Mouse (Mus musculus) heart, adult 2 months (tissue): Measurements from ENCODE around the gene Gm572. TPM values are rescaled to one million over a fixed set of nuclear protein-coding genes. Genes with fewer than 3 reads are reported as not detected.

Experiments used
- DNase-seq, 2 experiments: peaks; one replicate each; pipeline ENCODE4 v3.0.0; 2021
- H3K27ac ChIP-seq: fragments of 200-600 bp; 2 replicates; pipeline ENCODE4 v1.8.1; 2022
- H3K27me3 ChIP-seq: fragments of 200-500 bp; 2 replicates; pipeline ENCODE4 v1.6.1; 2012; ENCODE audit warnings: mild to moderate bottlenecking, low read length, inconsistent platforms, mixed read lengths; ENCODE audit not compliant: control insufficient read depth, insufficient read depth
- H3K36me3 ChIP-seq: fragments of 200-500 bp; 2 replicates; pipeline ENCODE4 v1.6.1; 2012; ENCODE audit warnings: low read length, inconsistent platforms; ENCODE audit not compliant: control insufficient read depth, insufficient read depth
- H3K4me1 ChIP-seq: fragments of 200-500 bp; 2 replicates; pipeline ENCODE4 v1.6.1; 2011; ENCODE audit warnings: low read length; ENCODE audit not compliant: control insufficient read depth, insufficient read depth
- H3K4me3 ChIP-seq: fragments of 200-600 bp; 2 replicates; pipeline ENCODE4 v1.8.1; 2022
- H3K79me2 ChIP-seq: fragments of 200-500 bp; replicated peaks from 2 replicates; pipeline ENCODE4 v1.6.1; 2012; ENCODE audit warnings: mild to moderate bottlenecking, inconsistent platforms, low read length, moderate library complexity, mixed read lengths; ENCODE audit not compliant: control insufficient read depth, insufficient read depth
- H3K9ac ChIP-seq: fragments of 200-500 bp; 2 replicates; pipeline ENCODE4 v1.6.1; 2012; ENCODE audit warnings: low read depth, mild to moderate bottlenecking, control low read depth, inconsistent platforms, low read length, mixed read lengths
- CTCF ChIP-seq: fragments of 200-600 bp; IDR thresholded peaks from 2 replicates; pipeline ENCODE4 v1.8.1; 2022; ENCODE audit warnings: antibody characterized with exemption, mild to moderate bottlenecking, moderate library complexity
- EP300 ChIP-seq: fragments of 200-500 bp; IDR thresholded peaks from 2 replicates; pipeline ENCODE4 v1.6.1; 2011; ENCODE audit warnings: low read depth, low read length, control low read depth; ENCODE audit not compliant: insufficient read depth
- POLR2A ChIP-seq: fragments of 200-500 bp; IDR thresholded peaks from 2 replicates; pipeline ENCODE4 v1.6.1; 2011; ENCODE audit warnings: mild to moderate bottlenecking, low read depth, low read length, control low read depth; ENCODE audit not compliant: insufficient read depth
- WGBS: fragments of 180-500 bp; shearing (Covaris S2); methylation state at CpG from one replicate; pipeline ENCODE4 v1.1.7; 2018; 5-methylcytosine and 5-hydroxymethylcytosine counted together
- intact Hi-C: fragments of 180-260 bp; cut with DNase I; formaldehyde crosslinking; loops from one replicate; pipeline ENCODE4 v1.15.1; 2025
- polyA plus RNA-seq: library from polyadenylated mRNA; depleted of rRNA; stranded (reverse); fragments of >200 nt; gene quantifications from 2 replicates; pipeline ENCODE4 v1.2.3, GENCODE M21; 2012
- total RNA-seq, 2 experiments: library from RNA; stranded (reverse); gene quantifications; 2 replicates each; pipeline ENCODE4 v1.2.3; 2021

Gene Gm572
- total and polyA plus RNA-seq, 3 experiments, result 1.9 to 5.0 (median 4.5) TPM

DNA sequence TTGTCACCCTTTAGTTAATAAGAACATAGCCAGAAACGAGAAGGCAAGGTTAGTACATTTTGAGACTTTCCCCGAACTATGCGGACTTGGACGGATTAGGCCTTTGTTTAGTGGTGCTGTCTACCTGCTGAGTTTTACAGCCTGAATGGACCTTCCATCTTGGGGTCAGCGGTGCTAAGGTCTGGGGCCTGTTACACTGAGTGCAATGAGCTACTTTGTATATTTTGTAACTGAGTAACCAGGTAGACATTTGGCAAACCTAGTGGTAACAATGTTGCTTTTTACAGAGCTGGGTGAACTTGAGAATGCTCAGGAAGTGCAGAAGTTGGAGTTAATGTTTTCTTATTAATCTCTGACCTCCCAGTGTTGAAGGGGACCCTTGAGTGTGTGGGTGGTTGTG lies 2.0 kb upstream of the Gm572 start:
- no peak overlapping the region for H3K9ac ChIP-seq
- no peaks in the 10 kb centered on the region for H3K27me3 ChIP-seq
- no peaks in the 10 kb centered on the region for H3K79me2 ChIP-seq
- 90% methylated on average over 5 of the region's 5 CpGs for WGBS
- no peak for DNase-seq
- no peaks in the 10 kb centered on the region; the same call in 1 of the 2 replicates for H3K4me1 ChIP-seq
- no peak overlapping the region for H3K4me3 ChIP-seq
- no peaks in the 10 kb centered on the region for H3K36me3 ChIP-seq
- TF ChIP-seq POLR2A (no peak), CTCF (no peak), EP300 (no peak)
- intact Hi-C loops, result no loop called here
- no peak overlapping the region for H3K27ac ChIP-seq

DNA sequence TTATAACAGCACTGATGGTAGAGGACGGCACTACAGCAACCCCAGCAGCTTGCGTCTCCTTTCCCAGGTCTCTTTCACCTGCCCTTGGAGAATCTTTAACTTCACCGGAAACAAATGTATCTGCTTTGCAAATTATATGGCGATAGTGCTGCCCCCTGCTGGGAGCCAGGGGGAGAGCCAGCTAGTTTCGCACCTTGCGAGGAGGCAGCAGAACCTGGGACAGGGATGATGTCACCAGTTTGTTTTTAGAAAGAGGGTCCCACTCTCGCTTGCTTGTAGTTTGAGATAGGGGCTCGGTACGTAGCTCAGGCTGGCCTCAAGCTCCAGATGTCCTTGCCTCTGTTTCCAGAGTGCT lies 1.0 kb downstream of the Gm572 start:
- Histone ChIP-seq H3K4me1 (no peaks in the 10 kb centered on the region; the same call in 1 of the 2 replicates), H3K9ac (0 out of 2 replicates have a peak overlapping the region, but pooled peaks have one; percentile 20), H3K79me2 (no peaks in the 10 kb centered on the region), H3K27me3 (no peaks in the 10 kb centered on the region), H3K36me3 (no peaks in the 10 kb centered on the region), H3K27ac (no peak overlapping the region), H3K4me3 (no peak overlapping the region)
- TF ChIP-seq CTCF (peak; percentile 97), POLR2A (no peak)
- WGBS, result 4% methylated on average over 9 of the region's 9 CpGs
- intact Hi-C loops, result no loop called here
- DNase-seq, result peak; percentile 55 to 71

DNA sequence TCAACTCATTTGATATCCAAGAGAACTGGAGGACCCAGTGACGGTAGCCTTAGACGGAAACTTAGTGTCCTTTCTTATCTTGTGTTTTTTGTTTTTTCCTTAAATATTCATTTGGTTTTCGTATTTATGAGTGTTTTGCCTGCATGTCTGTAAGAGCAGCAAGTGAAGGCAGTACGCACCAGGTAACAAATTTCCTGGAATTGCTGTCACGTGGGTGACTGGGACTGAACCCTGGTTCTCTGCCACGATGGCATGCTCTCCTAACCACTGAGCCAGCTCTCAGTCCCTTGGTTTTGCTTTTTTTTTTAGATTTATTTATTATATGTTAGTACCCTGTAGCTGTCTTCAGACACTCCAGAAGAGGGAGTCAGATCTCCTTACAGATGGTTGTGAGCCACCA lies 1.8 kb downstream of the Gm572 start:
- 73% methylated on average over 6 of the region's 6 CpGs for WGBS
- intact Hi-C loops, result no loop called here
- TF ChIP-seq EP300 (no peak), POLR2A (no peak), CTCF (no peak)
- Histone ChIP-seq H3K36me3 (no peaks in the 10 kb centered on the region), H3K4me3 (no peak overlapping the region), H3K27me3 (no peaks in the 10 kb centered on the region), H3K4me1 (no peaks in the 10 kb centered on the region; the same call in 1 of the 2 replicates), H3K79me2 (no peaks in the 10 kb centered on the region), H3K9ac (no peak overlapping the region), H3K27ac (no peak overlapping the region)
- DNase-seq, result no peak

DNA sequence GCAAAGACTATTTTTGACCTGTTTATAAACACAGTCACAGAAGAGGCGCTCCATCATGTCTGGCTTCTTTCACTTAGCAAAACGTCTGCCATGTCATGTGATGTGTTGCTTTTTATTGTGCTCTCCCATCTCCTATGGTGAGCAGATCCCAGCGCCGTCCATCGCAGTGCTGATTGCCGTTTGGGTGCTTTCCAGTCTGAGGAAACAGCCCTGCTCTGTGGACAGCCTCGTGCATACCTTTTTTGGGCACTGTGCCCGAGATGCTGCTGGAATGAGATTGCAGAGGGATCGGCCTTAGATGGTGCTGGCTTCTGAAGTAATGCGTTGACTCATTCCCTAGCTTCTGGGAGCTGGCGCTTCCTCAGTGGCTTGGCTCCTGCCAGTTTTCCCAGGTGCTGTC lies 3.5 kb downstream of the Gm572 start:
- TF ChIP-seq EP300 (0 out of 2 replicates have a peak, but pooled peaks have one; percentile 27), POLR2A (no peak), CTCF (no peak)
- Histone ChIP-seq H3K27me3 (no peaks in the 10 kb centered on the region), H3K4me3 (no peak overlapping the region), H3K4me1 (no peaks in the 10 kb centered on the region; the same call in 1 of the 2 replicates), H3K27ac (no peak overlapping the region), H3K79me2 (no peaks in the 10 kb centered on the region), H3K9ac (no peak overlapping the region), H3K36me3 (no peaks in the 10 kb centered on the region)
- intact Hi-C loops, result no loop called here
- DNase-seq, result peak in 1 of 2 experiments; percentile 45
- WGBS, result 16% methylated on average over 11 of the region's 11 CpGs

DNA sequence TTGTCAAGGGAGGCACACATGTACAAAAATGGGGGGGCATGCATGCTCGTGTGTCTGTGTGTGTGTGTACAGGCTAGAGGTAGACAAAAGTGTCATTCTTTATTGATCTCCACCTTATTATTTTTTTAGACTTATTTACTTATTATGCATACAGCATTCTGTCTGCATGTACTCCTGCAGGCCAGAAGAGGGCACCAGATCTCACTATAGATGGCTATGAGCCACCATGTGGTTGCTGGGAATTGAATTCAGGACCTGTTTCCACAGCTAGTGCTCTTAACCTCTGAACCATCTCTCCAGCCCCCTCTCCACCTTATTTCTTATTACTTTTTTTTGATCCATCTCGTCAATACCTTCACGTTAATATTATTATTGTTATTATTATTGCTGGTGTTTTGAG lies 6.2 kb downstream of the Gm572 start:
- Histone ChIP-seq H3K4me3 (no peak overlapping the region), H3K9ac (no peak overlapping the region), H3K36me3 (no peaks in the 10 kb centered on the region), H3K79me2 (no peaks in the 10 kb centered on the region), H3K4me1 (no peaks in the 10 kb centered on the region), H3K27me3 (no peaks in the 10 kb centered on the region), H3K27ac (no peak overlapping the region)
- WGBS, result 65% methylated on average over 3 of the region's 3 CpGs
- DNase-seq, result no peak
- intact Hi-C loops, result no loop called here
- peak; percentile 62 for TF ChIP-seq CTCF
- no peak for TF ChIP-seq POLR2A
- no peak for TF ChIP-seq EP300

DNA sequence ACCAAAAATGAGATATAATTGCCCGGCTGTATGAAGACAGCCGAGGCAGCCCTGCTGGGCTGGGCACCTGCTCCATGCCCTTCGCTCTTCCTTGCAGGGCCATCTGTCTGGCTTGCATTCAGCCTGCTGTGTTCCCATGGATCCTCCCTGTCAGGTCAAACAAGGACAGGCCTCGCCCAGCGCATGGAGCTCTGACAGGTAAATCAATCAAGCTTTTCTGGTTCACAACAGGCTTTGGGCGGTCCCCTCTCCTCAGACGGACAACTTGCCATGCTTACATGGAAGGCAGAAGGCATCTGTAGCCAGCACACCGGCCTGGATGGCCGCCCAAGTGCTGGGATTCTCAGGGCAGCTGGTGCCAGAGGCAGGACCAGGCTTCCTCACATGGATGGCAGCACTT lies 7.9 kb downstream of the Gm572 start:
- intact Hi-C loops, result no loop called here
- H3K36me3 ChIP-seq, result no peaks in the 10 kb centered on the region
- DNase-seq, result peak; percentile 35 to 58
- no peak overlapping the region for H3K4me3 ChIP-seq
- no peak overlapping the region for H3K9ac ChIP-seq
- no peak overlapping the region for H3K27ac ChIP-seq
- no peaks in the 10 kb centered on the region for H3K79me2 ChIP-seq
- 50% methylated on average over 9 of the region's 9 CpGs for WGBS
- TF ChIP-seq EP300 (no peak), POLR2A (no peak)
- no peaks in the 10 kb centered on the region for H3K4me1 ChIP-seq
- no peaks in the 10 kb centered on the region for H3K27me3 ChIP-seq
